Mouse (Mus musculus): Measurements from ENCODE around the gene Msantd2. TPM values are rescaled to one million over a fixed set of nuclear protein-coding genes. Genes with fewer than 3 reads are reported as not detected.

The Msantd2 gene
- total RNA-seq, 2 experiments from 2014 or later, result 22.9 to 23.1 TPM

DNA sequence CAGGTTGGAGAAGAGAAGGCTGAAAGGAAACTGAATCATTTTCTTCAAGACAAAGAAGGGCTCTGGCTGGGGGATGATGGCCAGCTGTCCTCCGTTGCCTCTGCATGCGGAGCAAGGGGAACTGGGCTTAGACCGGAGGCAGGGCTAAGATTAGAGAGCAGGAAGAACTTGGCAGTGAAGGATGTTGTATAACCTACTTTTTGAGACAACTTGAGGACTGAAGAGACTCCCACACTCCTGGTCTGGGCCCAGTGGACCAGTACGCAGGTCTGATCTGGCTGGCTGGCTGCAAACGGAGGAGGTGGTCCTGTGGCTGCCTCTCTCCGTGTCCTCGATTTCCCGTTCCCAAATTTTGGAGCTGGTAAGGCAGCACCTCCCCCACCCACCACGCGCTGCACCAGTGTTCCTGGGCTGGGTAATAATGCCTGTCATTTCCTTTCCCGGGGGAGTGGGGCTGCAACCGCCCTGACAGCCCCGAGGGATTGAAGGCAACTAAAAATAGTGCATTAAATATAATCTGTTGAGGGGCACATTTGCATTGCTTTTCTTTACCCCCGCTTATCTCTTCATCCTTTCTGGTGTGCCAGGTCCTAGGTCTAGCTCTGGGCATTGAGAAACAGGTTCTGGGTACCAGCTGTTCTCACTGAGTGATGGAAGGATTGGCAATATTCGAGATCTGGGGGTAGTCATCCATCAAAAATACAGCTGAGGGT, 78.9 kb downstream of the Msantd2 start:
- DNase-seq (ENCODE audit: low spot score in 2 of 2), result peak in 1 of 2 experiments; percentile 61

DNA sequence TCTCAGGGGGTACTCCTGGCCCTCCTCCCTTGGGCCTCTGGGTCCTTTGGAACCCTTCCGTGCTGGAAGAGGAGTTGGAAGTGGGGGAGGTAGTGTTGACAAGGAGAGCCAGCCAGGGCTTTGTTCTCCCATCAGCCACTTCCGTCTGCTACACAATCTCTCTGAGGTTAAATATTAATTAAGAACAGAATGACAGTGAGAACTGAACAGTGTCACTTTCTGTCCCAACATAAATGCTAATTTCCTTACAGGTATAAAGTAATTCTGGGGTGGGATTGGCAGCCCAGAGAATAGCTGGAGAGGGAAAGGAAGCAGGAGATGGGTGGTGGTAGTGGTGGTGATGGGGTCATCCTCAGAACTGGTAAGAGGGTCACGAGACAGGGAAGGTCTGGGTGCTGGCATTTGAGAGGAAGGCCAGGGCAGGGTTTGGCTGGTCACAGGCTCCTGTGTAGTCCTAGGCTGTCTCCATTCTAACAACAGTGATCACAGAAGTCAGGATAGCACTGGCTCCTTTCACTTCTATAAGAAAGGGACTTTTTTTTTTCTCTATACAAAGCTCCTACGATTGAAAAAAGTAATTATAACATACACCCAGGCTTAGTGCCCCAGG, 79.6 kb downstream of the Msantd2 start:
- DNase-seq (ENCODE audit: low spot score in 2 of 2), result no peak

DNA sequence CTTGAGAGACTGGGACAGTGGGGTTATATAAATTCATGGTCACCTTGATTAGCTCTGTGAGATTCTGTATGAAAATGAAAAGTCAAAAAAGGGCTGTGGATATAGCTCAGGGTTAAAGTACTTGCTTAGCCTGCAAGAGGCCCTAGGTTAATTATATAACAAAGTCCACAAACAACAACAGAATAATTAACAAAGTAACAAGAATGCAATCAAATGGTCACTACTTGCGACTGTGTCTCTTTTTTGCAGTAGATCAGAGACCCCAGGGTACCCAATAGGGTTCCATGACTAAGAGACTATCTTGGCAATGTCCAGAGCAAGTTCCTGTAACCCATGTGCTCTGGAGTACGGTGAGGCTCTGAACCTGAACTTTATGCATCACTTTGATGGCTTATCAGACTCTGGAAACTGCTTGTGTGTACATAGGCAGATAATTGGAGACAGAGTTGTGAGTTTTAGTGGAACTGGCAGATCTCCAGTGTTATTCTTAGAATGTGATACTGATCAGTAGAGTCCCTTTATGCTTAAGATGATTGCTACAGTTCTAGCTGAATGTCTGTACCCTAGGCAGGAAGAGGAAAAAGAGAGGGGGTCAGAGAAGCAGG, 80.2 kb downstream of the Msantd2 start:
- no peak for DNase-seq (ENCODE audit: low spot score in 2 of 2)

DNA sequence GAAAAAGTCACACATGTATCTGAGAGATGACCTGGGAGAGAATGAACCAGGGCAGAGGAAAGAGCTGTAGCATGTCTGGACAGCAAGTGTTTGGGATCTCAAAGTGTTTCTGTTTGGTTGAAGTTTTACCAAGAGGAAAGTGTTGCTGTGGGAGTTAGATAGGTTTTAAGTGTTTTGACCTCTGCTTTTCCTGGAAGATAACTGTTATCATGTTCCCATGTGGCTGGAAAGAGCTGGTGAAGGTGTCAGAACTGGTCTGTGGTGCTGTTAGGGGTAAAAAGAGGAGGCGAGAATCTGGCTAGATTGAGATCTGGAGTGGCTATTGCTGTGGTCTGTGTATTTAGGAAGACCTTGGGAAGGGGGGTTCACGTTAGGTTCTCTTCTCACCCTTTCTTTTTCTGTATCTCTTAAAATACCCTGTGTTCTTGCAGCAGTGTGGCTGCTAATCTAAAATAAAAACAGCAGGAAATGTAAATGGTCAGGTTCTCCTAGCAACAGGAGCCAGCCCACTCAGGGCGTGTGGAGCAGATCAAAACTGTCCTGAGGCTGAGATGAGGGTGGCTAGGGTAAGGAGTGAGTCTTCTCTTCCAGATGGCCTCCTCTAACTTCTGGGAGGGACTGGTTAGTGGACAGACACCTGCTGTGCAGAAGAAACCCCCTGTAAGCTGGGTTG, 83.2 kb downstream of the Msantd2 start:
- DNase-seq (ENCODE audit: low spot score in 2 of 2), result no peak

Other genes starting within 250 kb of the Msantd2 start
- gene Slc37a2, start 233.6 kb upstream of the Msantd2 start, total RNA-seq (2021), result 1 to 10 TPM; 1.4 to 1.7 TPM
- 1 to 10 TPM; 1.7 to 2.5 TPM for gene Ccdc15, start 140.9 kb upstream of the Msantd2 start, total RNA-seq (2021)
- 10 to 100 TPM; 64.9 to 66.6 TPM for gene Hepacam, start 122.0 kb upstream of the Msantd2 start, total RNA-seq (2021)
- gene Robo4, start 87.4 kb upstream of the Msantd2 start, total RNA-seq (2021), result 1 to 10 TPM; 4.6 to 5.9 TPM
- gene Robo3, start 56.1 kb upstream of the Msantd2 start, total RNA-seq (2021), result 1 to 10 TPM; 7.2 to 8.9 TPM
- gene Esam, start 38.8 kb downstream of the Msantd2 start, total RNA-seq (2021), result 10 to 100 TPM; 13.1 to 14.3 TPM
- gene Vsig2, start 49.9 kb downstream of the Msantd2 start, total RNA-seq (2021), result 1 to 10 TPM; 2.3 to 3.0 TPM
- 1,000 to 10,000 TPM; 1,533 to 1,565 TPM for gene Nrgn, start 63.6 kb downstream of the Msantd2 start, total RNA-seq (2021)
- gene Siae, start 66.4 kb downstream of the Msantd2 start, total RNA-seq (2021), result 10 to 100 TPM; 11.2 to 14.6 TPM
- 1 to 10 TPM; 1.5 to 2.8 TPM for gene Spa17, start 124.4 kb downstream of the Msantd2 start, total RNA-seq (2021)
- gene Tbrg1, start 168.0 kb downstream of the Msantd2 start, total RNA-seq (2021), result 10 to 100 TPM; 44.4 to 45.6 TPM
- not detected for gene Panx3, start 179.9 kb downstream of the Msantd2 start, total RNA-seq (2021)
- gene Olfr160, start 226.9 kb downstream of the Msantd2 start, total RNA-seq (2021), result not detected